Mouse (Mus musculus): ENCODE data around the gene Kcnj16.

Gene Kcnj16

GRCm38 (mm10) chr11:110967762-110968135 lies at the start of gene Kcnj16:
Gene Kcnj16, plus strand, starts transcription at chr11:110968033.
- no peak for DNase-seq (ENCODE audit: low spot score)

- DNase-seq (ENCODE audit: low spot score) = no peak
These were observed 48.9 kb upstream of the Kcnj16 start for GRCm38 (mm10) chr11:110918808-110919465.

- DNase-seq (ENCODE audit: low spot score) = no peak
These were observed 32.1 kb upstream of the Kcnj16 start for GRCm38 (mm10) chr11:110935699-110936098.

- DNase-seq (ENCODE audit: low spot score) = no peak
These were observed 25.6 kb upstream of the Kcnj16 start for GRCm38 (mm10) chr11:110942280-110942679.

- DNase-seq (ENCODE audit: low spot score) = no peak
These were observed 25.1 kb upstream of the Kcnj16 start for GRCm38 (mm10) chr11:110942695-110943135.

GRCm38 (mm10) chr11:110956665-110957064 lies 11.2 kb upstream of the Kcnj16 start:
- DNase-seq (ENCODE audit: low spot score) = no peak

GRCm38 (mm10) chr11:110961592-110962021 lies 6.2 kb upstream of the Kcnj16 start:
- no peak for DNase-seq (ENCODE audit: low spot score)

GRCm38 (mm10) chr11:110967019-110967761 lies 643 bp upstream of the Kcnj16 start:
- no peak for DNase-seq (ENCODE audit: low spot score)

- DNase-seq (ENCODE audit: low spot score) = no peak
These were observed 1.1 kb downstream of the Kcnj16 start for GRCm38 (mm10) chr11:110968901-110969300.

GRCm38 (mm10) chr11:110985508-110985907 lies 17.7 kb downstream of the Kcnj16 start:
- no peak for DNase-seq (ENCODE audit: low spot score)

- DNase-seq (ENCODE audit: low spot score) = no peak
These were observed 18.1 kb downstream of the Kcnj16 start for GRCm38 (mm10) chr11:110985949-110986348.

- no peak for DNase-seq (ENCODE audit: low spot score)
These were observed 25.8 kb downstream of the Kcnj16 start for GRCm38 (mm10) chr11:110993616-110994015.

GRCm38 (mm10) chr11:110997211-110997610 lies 29.4 kb downstream of the Kcnj16 start:
- DNase-seq (ENCODE audit: low spot score) = no peak

- DNase-seq (ENCODE audit: low spot score) = no peak
These were observed 37.3 kb downstream of the Kcnj16 start for GRCm38 (mm10) chr11:111005103-111005502.

GRCm38 (mm10) chr11:111009471-111009870 lies 41.6 kb downstream of the Kcnj16 start:
- DNase-seq (ENCODE audit: low spot score) = no peak

- no peak for DNase-seq (ENCODE audit: low spot score)
These were observed 48.4 kb downstream of the Kcnj16 start for GRCm38 (mm10) chr11:111016206-111016605.

- no peak for DNase-seq (ENCODE audit: low spot score)
These were observed 52.4 kb downstream of the Kcnj16 start for GRCm38 (mm10) chr11:111020211-111020610.

GRCm38 (mm10) chr11:111022681-111023281 lies 54.9 kb downstream of the Kcnj16 start:
- DNase-seq (ENCODE audit: low spot score) = no peak

- no peak for DNase-seq (ENCODE audit: low spot score)
These were observed 74.3 kb downstream of the Kcnj16 start for GRCm38 (mm10) chr11:111042175-111042574.

- no peak for DNase-seq (ENCODE audit: low spot score)
These were observed 75.5 kb downstream of the Kcnj16 start for GRCm38 (mm10) chr11:111043298-111043697.

GRCm38 (mm10) chr11:111054252-111054651 lies 86.4 kb downstream of the Kcnj16 start:
- no peak for DNase-seq (ENCODE audit: low spot score)

- DNase-seq (ENCODE audit: low spot score) = no peak
These were observed 87.3 kb downstream of the Kcnj16 start for GRCm38 (mm10) chr11:111054854-111055822.

Measured in MN1 (cell line).